33 mouse cellular contexts compared by ENCODE assay signal in genomic region chr12:97759116-97759515, GRCm38 (mm10).
DNase-seq lines count a peak whose midpoint lies in the region; ATAC-seq and TF ChIP-seq lines count a peak whose summit lies in the region.
"Had no signal": no experiment of that assay in that cellular context is flagged by ENCODE, and none has a peak within 500 bp of the region (broad histone marks: within the 10 kb centered on the region; RNA-seq: fewer than 3 reads in every experiment).

No protein-coding gene starts in this region.

- peak overlapping the region; percentile 64; the same call in 1 of the 2 replicates for H3K27ac ChIP-seq in left cerebral cortex, adult 2 months
- peak overlapping the region; percentile 80 for H3K27ac ChIP-seq in layer of hippocampus, adult 2 months
- H3K27ac ChIP-seq: embryonic facial prominence, embryonic 10.5 days; embryonic facial prominence, embryonic 15.5 days; forebrain, embryonic 13.5 days; gastrocnemius, adult 2 months; heart, adult 2 months; hindbrain, embryonic 13.5 days; liver, embryonic 14.5 days; macrophage; neural tube, embryonic 12.5 days; stomach, postnatal 0 days had no signal

- intact Hi-C loops in left cerebral cortex, adult 2 months (cut with DNase I), result no loop called here

- no peak for TF ChIP-seq CTCF in left cerebral cortex, adult 2 months (IDR thresholded peaks at IDR 0.05)
- no peak for TF ChIP-seq CTCF in layer of hippocampus, adult 2 months (conservative IDR thresholded peaks at IDR 0.05)

- ATAC-seq in megakaryocyte-erythroid progenitor cell, adult 5-6 weeks (replicated peaks; ENCODE audit: low FRiP score, low TSS enrichment, poor library complexity, severe bottlenecking), result no peak
- ATAC-seq: CD4-positive, CD25-positive, alpha-beta regulatory T cell, adult 4 months; inflammation-experienced regulatory T-cells, adult 6 months had no signal

- H3K4me3 ChIP-seq in left cerebral cortex, adult 2 months, result no peak overlapping the region
- H3K4me3 ChIP-seq in layer of hippocampus, adult 2 months, result no peak overlapping the region
- H3K4me3 ChIP-seq: embryonic facial prominence, embryonic 10.5 days; embryonic facial prominence, embryonic 15.5 days; forebrain, embryonic 13.5 days; gastrocnemius, adult 2 months; heart, adult 2 months; heart, embryonic 12.5 days; hindbrain, embryonic 13.5 days; neural tube, embryonic 12.5 days had no signal

- peak in 1 of 2 experiments; percentile 16 for DNase-seq in left cerebral cortex, adult 2 months (ENCODE audit: extremely low spot score in 1 of 2, low spot score in 2 of 2)
- DNase-seq in left cerebral cortex, adult 18-20 months (ENCODE audit: low spot score in 2 of 2), result no peak
- peak; percentile 24 to 29 for DNase-seq in right cerebral cortex, postnatal 10 days (ENCODE audit: low spot score in 2 of 2)
- DNase-seq in right cerebral cortex, postnatal 14 days, result no peak
- peak; percentile 37 to 42 for DNase-seq in layer of hippocampus, adult 2 months (ENCODE audit: low spot score in 2 of 2)
- peak; percentile 6 to 9 for DNase-seq in layer of hippocampus, postnatal 36 days
- no peak for DNase-seq in neural tube, embryonic 10.5 days (ENCODE audit: extremely low spot score, low spot score)
- DNase-seq: adrenal gland, postnatal 14 days; cerebellum, adult 18-20 months; cerebellum, postnatal 14 days; gastrocnemius, adult 2 months; gastrocnemius, postnatal 36 days; heart, adult 2 months; heart, postnatal 4 days; kidney, adult 11 months; kidney, postnatal 14 days; liver; lung, adult 2 months; lung, postnatal 10 days; midbrain, embryonic 14.5 days; right cerebral cortex, postnatal 4 days had no signal

Comparison
In these comparisons a context has a peak if more than half of its experiments do, and no peak if none do; other contexts are left out.
1. DNase-seq: peak in right cerebral cortex, postnatal 10 days (2 of 2), layer of hippocampus, adult 2 months (2 of 2) and layer of hippocampus, postnatal 36 days (2 of 2); none in left cerebral cortex, adult 18-20 months (0 of 2), right cerebral cortex, postnatal 14 days (single experiment) and neural tube, embryonic 10.5 days (single experiment).